Mouse (Mus musculus): Measurements from ENCODE around the gene Gm45844.
"Not testable (repeated sequence)": the region's sequence is repeated elsewhere in the genome, so short reads cannot be mapped to it uniquely, and the experiment has no call there.

The Gm45844 gene

DNA sequence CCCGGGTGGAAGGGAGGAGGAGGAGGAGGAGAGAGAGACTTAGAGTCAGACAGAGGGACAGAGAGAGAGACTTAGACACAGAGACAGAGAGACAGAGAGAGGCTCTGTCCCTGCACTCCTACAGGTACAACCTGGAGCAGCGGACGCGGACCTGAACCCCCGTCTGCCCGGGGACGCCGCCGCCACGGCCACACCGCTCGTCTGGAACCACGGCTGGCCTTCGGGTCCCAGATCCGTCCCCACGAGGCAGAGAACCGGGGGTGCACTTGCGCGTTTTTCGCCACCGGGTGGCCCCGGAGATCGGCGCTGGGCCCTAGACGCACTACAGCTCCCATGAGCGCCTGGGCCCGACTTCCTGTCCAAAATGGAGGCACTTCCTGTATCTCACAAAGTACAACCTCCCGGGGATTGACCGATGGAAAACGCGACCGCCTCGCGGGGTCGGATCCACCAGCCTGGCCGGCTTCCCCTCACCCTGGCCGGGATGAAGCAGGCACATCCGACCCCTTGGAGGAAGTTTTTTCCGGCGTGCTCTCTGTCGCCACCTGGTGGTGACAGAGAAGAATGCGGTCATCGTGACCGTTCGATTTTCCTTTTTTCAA is at the start of gene Gm45844:
Gene Gm45844, minus strand, starts transcription at position 324 of the 602 bp plus-strand sequence.
- DNase-seq, result peak; percentile 91 to 92

DNA sequence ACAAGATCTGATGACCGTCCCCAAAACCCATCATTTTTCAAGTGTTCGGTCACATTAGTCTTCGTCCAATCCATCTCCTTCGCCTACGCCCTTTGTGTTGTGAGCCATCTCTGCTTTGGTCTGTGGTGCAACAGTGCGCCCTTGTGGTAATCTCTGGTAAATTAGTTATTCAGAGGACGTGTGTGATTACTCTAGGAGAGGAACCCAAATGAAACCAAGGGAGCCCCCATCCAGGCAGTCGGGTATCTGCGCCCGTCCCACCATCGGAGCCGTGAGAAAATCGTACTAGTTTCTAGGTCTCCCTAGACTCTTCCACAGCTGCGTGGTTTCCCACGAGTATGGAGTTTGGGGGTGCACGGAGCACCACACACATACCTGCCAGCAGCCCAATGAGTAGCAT is 17.5 kb upstream of the Gm45844 start:
- DNase-seq, result peak; percentile 77 to 79

DNA sequence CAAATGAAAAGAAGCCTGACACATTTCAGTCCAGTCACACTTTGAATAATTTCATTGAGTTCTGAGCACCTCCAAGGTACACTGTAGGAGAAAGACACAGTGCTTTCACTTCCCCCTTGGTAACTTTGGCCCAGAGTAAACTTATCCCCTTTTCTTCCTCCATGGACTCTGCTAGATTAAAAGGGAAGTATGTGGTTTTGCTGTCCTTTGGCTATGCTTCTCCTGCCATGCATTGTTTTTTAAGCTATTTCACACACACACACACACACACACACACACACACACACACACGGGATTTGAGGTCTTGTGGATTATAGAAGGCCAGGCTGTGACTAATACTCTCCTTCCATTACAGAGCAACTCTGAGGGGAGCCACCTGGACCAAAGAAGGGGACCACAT is 3.3 kb upstream of the Gm45844 start:
- peak; percentile 41 to 42 for DNase-seq

DNA sequence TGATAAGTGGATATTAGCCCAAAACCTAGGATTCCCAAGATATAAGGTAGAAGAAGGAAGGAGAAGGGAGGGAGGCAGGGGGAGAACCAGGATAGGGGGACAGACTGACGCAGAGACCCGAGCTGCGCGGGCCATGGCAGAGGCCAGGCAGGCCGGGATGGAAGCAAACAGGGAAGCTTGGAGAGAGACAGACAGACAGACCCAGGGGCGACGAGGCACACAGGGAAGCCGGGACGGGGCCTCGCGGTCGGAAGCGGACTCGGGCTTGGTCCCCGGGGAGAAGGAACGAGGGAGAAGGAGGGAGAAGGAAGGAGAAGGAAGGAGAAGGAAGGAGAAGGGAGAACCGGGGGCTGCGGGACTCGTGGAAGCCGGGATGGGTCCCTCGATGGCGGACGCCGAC is 533 bp downstream of the Gm45844 start:
- peak in 1 of 2 experiments; percentile 34 for DNase-seq

GRCm38 (mm10) chr7:7247228-7247627 is 30.9 kb downstream of the Gm45844 start, which contains the start of gene Vmn2r29:
Gene Vmn2r29 (minus strand): TSS chr7:7247328.
- not testable (repeated sequence) for DNase-seq

GRCm38 (mm10) chr7:7209313-7210151 is 68.6 kb downstream of the Gm45844 start, which contains the start of gene Zfp772:
Gene Zfp772 (minus strand): TSS chr7:7209998.
- DNase-seq, result peak; percentile 59 to 64

- peak; percentile 76 to 80 for DNase-seq
Measured at GRCm38 (mm10) chr7:7188191-7188942, 89.7 kb downstream of the Gm45844 start.

GRCm38 (mm10) chr7:7187417-7188190 is 90.5 kb downstream of the Gm45844 start:
- DNase-seq, result peak; percentile 5 to 6

DNA sequence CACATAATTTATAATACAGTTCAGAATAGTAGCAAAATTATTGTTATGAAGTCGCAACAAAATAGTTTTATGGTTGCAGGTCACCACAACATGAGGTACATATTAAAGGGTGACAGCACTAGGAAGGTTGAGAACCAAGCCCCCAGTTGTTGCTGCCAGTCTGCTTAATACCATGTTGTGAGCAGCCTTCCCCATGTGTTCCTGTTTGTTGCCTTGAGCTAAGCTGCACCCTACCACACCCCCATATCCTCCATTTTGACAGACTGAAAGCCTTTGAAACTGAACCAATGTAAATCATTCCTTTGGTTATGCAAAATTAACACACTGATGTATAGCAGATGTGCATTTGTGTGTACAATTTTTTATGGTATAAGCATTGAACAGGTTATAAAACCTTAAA is 92.2 kb downstream of the Gm45844 start:
- DNase-seq, result no peak

GRCm38 (mm10) chr7:7171227-7172147 is 106.6 kb downstream of the Gm45844 start, which contains the start of gene Zfp418:
Gene Zfp418 (plus strand): TSS chr7:7171330.
- peak; percentile 30 for DNase-seq
